Mouse (Mus musculus) G1E (cell line): ENCODE measurements around the gene Zcchc17.

ENCODE experiments used
- CTCF ChIP-seq: IDR thresholded peaks from 2 replicates; pipeline ENCODE4 v1.5.1; 2012; ENCODE audit warnings: low read depth, low read length, inconsistent platforms, mixed read lengths
- GATA1 ChIP-seq: IDR thresholded peaks from 2 replicates; pipeline ENCODE4 v1.6.1; 2012; ENCODE audit warnings: borderline replicate concordance, low read length, inconsistent platforms, mixed read lengths

GRCm38 (mm10) chr4:130298877-130299628 lies 60.7 kb downstream of the Zcchc17 start:
- no peak for TF ChIP-seq CTCF
- no peak for TF ChIP-seq GATA1
